Mouse (Mus musculus): Measurements from ENCODE around the gene Gm813.

GRCm38 (mm10) chr16:58591299-58591698, 25.5 kb downstream of the Gm813 start:
- TF ChIP-seq CTCF (IDR thresholded peaks at IDR 0.05; ENCODE audit: extremely low read depth, insufficient read length, insufficient replicate concordance, low read depth, low read length) (no peak), POLR2A (IDR thresholded peaks at IDR 0.05; ENCODE audit: low read depth, low read length) (no peak)

All from small intestine, adult 2 months (tissue).